Mouse (Mus musculus) kidney, embryonic 16.5 days (tissue): ENCODE results near the gene B3galt4. TPM values are rescaled to one million over a fixed set of nuclear protein-coding genes. Genes with fewer than 3 reads are reported as not detected.

Source experiments
- ATAC-seq: fragments of 200-750 bp; cut with Nextera tagmentation; 2 replicates; pipeline ENCODE4 v1.8.0; 2017; ENCODE audit warnings: moderate TSS enrichment; ENCODE audit not compliant: low FRiP score, low TSS enrichment
- H3K27ac ChIP-seq: fragments of 300-500 bp; sonication (generic); 2 replicates; pipeline ENCODE4 v1.5.1; 2014; ENCODE audit warnings: low read length
- H3K27me3 ChIP-seq: fragments of 300-500 bp; sonication (generic); 2 replicates; pipeline ENCODE4 v1.6.1; 2014; ENCODE audit warnings: low read length, control low read depth, mixed read lengths; ENCODE audit not compliant: insufficient read depth
- H3K36me3 ChIP-seq: fragments of 300-500 bp; sonication (generic); 2 replicates; pipeline ENCODE4 v1.6.1; 2014; ENCODE audit warnings: low read length, control low read depth, mixed read lengths; ENCODE audit not compliant: insufficient read depth
- H3K4me1 ChIP-seq: fragments of 300-500 bp; sonication (generic); 2 replicates; pipeline ENCODE4 v1.6.1; 2014; ENCODE audit warnings: low read length, control low read depth, mixed read lengths; ENCODE audit not compliant: insufficient read depth
- H3K4me2 ChIP-seq: fragments of 300-500 bp; sonication (generic); replicated peaks from 2 replicates; pipeline ENCODE4 v1.6.1; 2014; ENCODE audit warnings: low read depth, low read length
- H3K4me3 ChIP-seq: fragments of 300-500 bp; sonication (generic); 2 replicates; pipeline ENCODE4 v1.5.1; 2014; ENCODE audit warnings: mild to moderate bottlenecking, low read length
- H3K9ac ChIP-seq: fragments of 300-500 bp; sonication (generic); replicated peaks from 2 replicates; pipeline ENCODE4 v1.6.1; 2014; ENCODE audit warnings: low read length
- H3K9me3 ChIP-seq: fragments of 300-500 bp; sonication (generic); 2 replicates; pipeline ENCODE4 v1.6.1; 2016; ENCODE audit warnings: low read length, control low read depth
- WGBS: fragments of 180-500 bp; shearing (Covaris S2); extraction: QIAGEN DNeasy Blood & Tissue Kit; methylation state at CpG from one replicate; pipeline ENCODE4 v1.1.7; 2014; 5-methylcytosine and 5-hydroxymethylcytosine counted together
- polyA plus RNA-seq: library from polyadenylated mRNA; unstranded; fragments of >200 nt; fragmentation: Nextera tagmentation; extraction: Ambion mirVana; gene quantifications from 2 replicates; pipeline ENCODE4 v1.2.1, GENCODE M21; 2015

The B3galt4 gene
- polyA plus RNA-seq, 1 experiment from 2014 or later = 6.9 TPM

GRCm38 (mm10) chr17:33916847-33917655 lies 34.2 kb downstream of the B3galt4 start:
- Histone ChIP-seq H3K4me1 (peaks cover 36% of the 10 kb centered on the region), H3K27me3 (no peaks in the 10 kb centered on the region), H3K9ac (peak overlapping the region; percentile 61), H3K9me3 (no peaks in the 10 kb centered on the region), H3K27ac (no peak overlapping the region), H3K4me2 (peak overlapping the region; percentile 59), H3K4me3 (peak overlapping the region; percentile 62), H3K36me3 (peaks cover 35% of the 10 kb centered on the region)
- ATAC-seq = no peak
- WGBS = 74% methylated on average over 31 of the region's 31 CpGs

GRCm38 (mm10) chr17:33916294-33916693 lies 35.0 kb downstream of the B3galt4 start:
- Histone ChIP-seq H3K27me3 (no peaks in the 10 kb centered on the region), H3K4me3 (peak overlapping the region; percentile 62), H3K4me1 (peaks cover 43% of the 10 kb centered on the region), H3K9me3 (no peaks in the 10 kb centered on the region), H3K27ac (peak overlapping the region; percentile 70), H3K36me3 (peaks cover 43% of the 10 kb centered on the region), H3K9ac (peak overlapping the region; percentile 61), H3K4me2 (peak overlapping the region; percentile 59)
- ATAC-seq = peak; percentile 4
- WGBS = under 1% methylated on average over 9 of the region's 20 CpGs

GRCm38 (mm10) chr17:33915671-33916250 lies 35.5 kb downstream of the B3galt4 start, which contains the start of the genes Tapbp and Zbtb22:
Gene Tapbp, plus strand, starts transcription at chr17:33915899.
Gene Zbtb22, plus strand, starts transcription at chr17:33915904.
- H3K36me3 ChIP-seq = peaks cover 43% of the 10 kb centered on the region
- H3K27ac ChIP-seq = peak within 1 kb of the TSS; percentile 70
- peak within 1 kb of the TSS; percentile 59 for H3K4me2 ChIP-seq
- no peaks in the 10 kb centered on the region for H3K27me3 ChIP-seq
- ATAC-seq = peak; percentile 92
- peak within 1 kb of the TSS; percentile 62 for H3K4me3 ChIP-seq
- under 1% methylated on average over 26 of the region's 34 CpGs for whole genome bisulfite sequencing
- H3K4me1 ChIP-seq = peaks cover 46% of the 10 kb centered on the region
- no peaks in the 10 kb centered on the region for H3K9me3 ChIP-seq
- peak within 1 kb of the TSS; percentile 61 for H3K9ac ChIP-seq

- Histone ChIP-seq H3K9ac (no peak overlapping the region; the same call in 1 of the 2 replicates), H3K9me3 (no peaks in the 10 kb centered on the region), H3K36me3 (peaks cover 43% of the 10 kb centered on the region), H3K4me2 (peak overlapping the region; percentile 59), H3K27me3 (no peaks in the 10 kb centered on the region), H3K27ac (peak overlapping the region; percentile 40), H3K4me3 (peak overlapping the region; percentile 62), H3K4me1 (peaks cover 52% of the 10 kb centered on the region)
- ATAC-seq = no peak
- 68% methylated on average over 13 of the region's 13 CpGs for WGBS
Observed at GRCm38 (mm10) chr17:33914969-33915391, 36.3 kb downstream of the B3galt4 start.

GRCm38 (mm10) chr17:33913905-33914304 lies 37.4 kb downstream of the B3galt4 start:
- ATAC-seq = no peak
- peaks cover 43% of the 10 kb centered on the region for H3K36me3 ChIP-seq

GRCm38 (mm10) chr17:33913264-33913663 lies 38.0 kb downstream of the B3galt4 start:
- no peak overlapping the region for H3K9ac ChIP-seq
- no peaks in the 10 kb centered on the region for H3K9me3 ChIP-seq
- no peak overlapping the region for H3K4me2 ChIP-seq
- no peak for ATAC-seq
- H3K27ac ChIP-seq = no peak overlapping the region
- peaks cover 45% of the 10 kb centered on the region for H3K4me1 ChIP-seq
- H3K27me3 ChIP-seq = no peaks in the 10 kb centered on the region
- WGBS = 90% methylated on average over 10 of the region's 10 CpGs
- no peak overlapping the region for H3K4me3 ChIP-seq
- peaks cover 43% of the 10 kb centered on the region for H3K36me3 ChIP-seq

More at GRCm38 (mm10) chr17:33913905-33914304, 37.4 kb downstream of the B3galt4 start:
- H3K4me1 ChIP-seq = peaks cover 49% of the 10 kb centered on the region
- 94% methylated on average over 8 of the region's 8 CpGs for WGBS
- no peaks in the 10 kb centered on the region for H3K9me3 ChIP-seq
- H3K9ac ChIP-seq = no peak overlapping the region
- H3K27me3 ChIP-seq = no peaks in the 10 kb centered on the region
- H3K4me3 ChIP-seq = no peak overlapping the region
- H3K27ac ChIP-seq = no peak overlapping the region
- no peak overlapping the region for H3K4me2 ChIP-seq

GRCm38 (mm10) chr17:33911813-33912414 lies 39.4 kb downstream of the B3galt4 start:
- Histone ChIP-seq H3K27me3 (no peaks in the 10 kb centered on the region), H3K9ac (no peak overlapping the region), H3K9me3 (no peaks in the 10 kb centered on the region), H3K4me3 (peak overlapping the region; percentile 13; the same call in 1 of the 2 replicates), H3K36me3 (peaks cover 35% of the 10 kb centered on the region), H3K4me1 (peaks cover 47% of the 10 kb centered on the region), H3K27ac (no peak overlapping the region), H3K4me2 (peak overlapping the region; percentile 77; the same call in 1 of the 2 replicates)
- 58% methylated on average over 28 of the region's 28 CpGs for WGBS
- no peak for ATAC-seq

- Histone ChIP-seq H3K4me1 (peaks cover 43% of the 10 kb centered on the region), H3K27me3 (no peaks in the 10 kb centered on the region), H3K4me2 (peak overlapping the region; percentile 77; the same call in 1 of the 2 replicates), H3K4me3 (peak overlapping the region; percentile 13; the same call in 1 of the 2 replicates), H3K9me3 (no peaks in the 10 kb centered on the region), H3K27ac (0 out of 2 replicates have a peak overlapping the region, but pooled peaks have one; percentile 37), H3K36me3 (peaks cover 35% of the 10 kb centered on the region), H3K9ac (no peak overlapping the region; the same call in 1 of the 2 replicates)
- ATAC-seq = no peak
- WGBS = 57% methylated on average over 31 of the region's 31 CpGs
Observed at GRCm38 (mm10) chr17:33911052-33911812, 40.1 kb downstream of the B3galt4 start.
